Mouse (Mus musculus) urinary bladder, postnatal 10 days (tissue): ENCODE data around the gene Pgbd5.

Source experiments
- DNase-seq: peaks from one replicate; pipeline ENCODE4 v3.0.0; 2022; ENCODE audit warnings: low spot score

The Pgbd5 gene

GRCm38 (mm10) chr8:124439558-124439957, at the start of gene Pgbd5:
TSS of gene Pgbd5 (minus strand) at chr8:124439658.
- DNase-seq = no peak

GRCm38 (mm10) chr8:124483356-124484115, 44.1 kb upstream of the Pgbd5 start:
- DNase-seq = no peak

- DNase-seq = no peak
Measured at GRCm38 (mm10) chr8:124482790-124483189, 43.3 kb upstream of the Pgbd5 start.

- DNase-seq = no peak
Measured at GRCm38 (mm10) chr8:124480321-124480720, 40.9 kb upstream of the Pgbd5 start.

DNA sequence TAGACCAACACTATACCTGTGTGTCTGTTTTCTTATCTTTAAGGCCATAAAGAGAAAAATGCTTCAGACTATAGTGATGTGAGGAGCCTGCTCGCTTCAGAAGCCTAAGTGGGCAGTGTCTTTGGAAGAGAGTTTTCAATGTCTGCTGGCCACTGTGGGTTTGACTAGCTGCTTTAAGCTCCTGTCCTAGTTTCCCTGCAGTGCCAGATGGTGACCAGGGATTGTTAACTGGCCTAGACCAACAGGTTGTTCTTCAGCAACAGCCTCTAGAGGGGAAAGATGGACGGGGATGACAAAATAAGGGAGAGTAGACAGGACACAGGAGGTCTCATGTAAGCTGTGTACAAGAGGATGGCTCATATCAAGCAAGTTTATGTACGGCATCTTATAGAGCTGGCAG, 39.8 kb upstream of the Pgbd5 start:
- DNase-seq = no peak

DNA sequence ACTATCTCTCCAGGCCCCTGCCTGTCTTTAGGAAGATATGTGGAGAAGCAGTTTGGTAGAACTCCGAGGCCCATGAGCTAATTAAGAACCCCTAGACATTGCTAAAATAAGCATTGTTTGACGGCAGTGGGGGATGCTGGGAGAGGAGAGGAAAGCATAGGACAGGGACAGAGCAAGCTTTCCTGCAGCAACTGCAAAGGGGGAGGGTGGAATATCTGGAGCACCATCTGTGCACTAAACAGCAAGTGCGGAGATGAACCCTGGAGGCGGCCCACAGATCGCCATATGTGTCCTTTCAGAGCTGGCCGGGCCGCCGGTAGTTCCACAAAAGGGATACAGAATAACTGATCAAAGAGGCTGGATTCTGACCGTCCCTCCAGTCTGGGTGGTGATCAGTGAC, 37.2 kb upstream of the Pgbd5 start:
- DNase-seq = no peak

DNA sequence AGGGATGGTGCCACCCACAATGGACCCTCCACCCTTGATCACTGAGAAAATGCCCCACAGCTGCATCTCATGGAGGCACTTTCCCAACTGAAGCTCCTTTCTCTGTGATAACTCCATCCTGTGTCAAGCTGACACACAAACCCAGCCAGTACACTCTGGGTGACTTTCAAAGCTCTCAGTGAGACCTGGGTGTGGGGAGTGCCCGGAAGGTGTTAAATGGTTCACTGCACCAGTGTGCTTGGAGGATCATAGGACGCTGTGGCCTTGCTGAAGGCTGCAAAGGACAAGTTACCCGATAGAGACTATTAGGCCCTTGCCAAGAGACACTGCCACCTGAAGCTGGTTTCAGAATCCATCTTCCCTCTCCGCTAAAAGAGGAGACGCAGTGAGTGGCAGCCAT, 36.2 kb upstream of the Pgbd5 start:
- DNase-seq = no peak

DNA sequence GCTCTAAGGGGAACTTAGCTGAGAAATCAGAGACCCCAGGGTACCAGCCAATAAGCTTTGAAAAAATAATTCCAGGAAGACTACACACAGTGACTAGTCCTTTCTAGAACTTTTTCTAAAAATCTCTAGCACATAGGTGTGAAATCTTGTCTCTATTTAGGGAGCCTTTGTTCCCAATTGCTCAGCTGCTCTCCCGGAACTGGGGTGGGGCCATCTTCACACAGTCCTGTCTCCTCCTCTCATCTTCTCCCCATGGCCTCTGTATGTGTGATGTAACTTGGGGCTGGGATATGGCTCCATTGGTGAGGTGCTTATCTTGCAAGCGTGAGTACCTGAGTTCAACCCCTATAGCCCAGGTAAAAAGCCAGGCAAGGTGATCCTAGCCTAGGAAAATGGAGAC, 25.2 kb upstream of the Pgbd5 start:
- no peak for DNase-seq

GRCm38 (mm10) chr8:124463111-124463510, 23.7 kb upstream of the Pgbd5 start:
- DNase-seq = no peak

DNA sequence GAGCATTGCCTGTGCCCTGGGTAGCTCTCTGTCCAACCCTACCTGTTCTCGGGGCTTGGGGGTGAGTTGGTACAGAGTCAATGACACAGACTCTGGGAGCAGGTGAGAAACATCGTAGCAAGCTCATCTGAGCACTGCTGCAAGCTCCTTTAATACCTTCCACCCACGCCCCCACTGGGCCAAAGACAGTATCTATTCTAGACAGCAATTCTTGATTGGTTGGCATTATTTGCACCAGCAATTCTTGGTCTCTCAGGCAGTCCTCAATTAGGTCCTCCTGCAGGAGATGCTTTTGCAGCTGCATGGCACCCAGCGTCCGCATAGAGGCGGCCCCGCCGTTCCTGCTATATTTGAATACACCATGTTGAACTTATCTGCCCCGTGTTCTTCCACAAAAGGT, 22.7 kb upstream of the Pgbd5 start:
- DNase-seq = no peak

DNA sequence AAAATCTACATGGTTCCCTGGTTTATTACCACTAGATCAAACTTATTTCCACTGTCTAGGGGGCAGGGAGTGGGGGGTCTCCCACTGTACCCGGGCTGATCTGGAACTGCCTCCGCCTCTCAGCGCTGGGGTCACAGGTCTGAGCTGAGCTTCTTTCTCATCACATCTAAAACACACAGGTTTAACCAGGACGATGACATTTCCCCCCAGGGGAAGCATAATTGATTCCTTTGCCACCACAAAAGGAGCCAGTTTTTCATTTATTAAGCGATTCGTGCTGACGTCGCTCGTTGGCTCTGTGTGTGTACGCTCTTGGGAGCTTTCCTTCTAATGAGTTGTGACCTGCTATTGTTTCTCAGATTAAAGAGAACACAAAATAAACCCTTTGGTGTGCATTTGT, 21.6 kb upstream of the Pgbd5 start:
- no peak for DNase-seq

DNA sequence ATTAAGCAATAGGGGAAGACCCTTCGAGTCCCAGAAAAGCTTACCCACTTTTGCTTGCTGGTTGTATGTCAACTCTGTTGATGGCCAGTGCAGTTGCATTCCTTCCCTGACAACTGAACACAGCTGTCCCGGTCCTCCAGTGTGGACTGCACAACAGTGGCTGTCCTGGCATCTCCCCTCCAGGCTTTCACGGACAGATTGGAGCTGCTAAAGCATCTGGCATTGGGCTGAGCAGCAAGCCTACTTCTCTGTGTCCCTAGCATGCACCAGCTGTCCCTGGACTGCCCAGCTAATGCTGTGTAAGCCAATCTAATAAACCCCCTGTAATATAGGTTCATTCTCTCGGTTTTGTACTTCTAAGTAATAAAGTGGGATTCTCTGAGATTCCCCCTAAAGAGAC, 21.2 kb upstream of the Pgbd5 start:
- DNase-seq = no peak

DNA sequence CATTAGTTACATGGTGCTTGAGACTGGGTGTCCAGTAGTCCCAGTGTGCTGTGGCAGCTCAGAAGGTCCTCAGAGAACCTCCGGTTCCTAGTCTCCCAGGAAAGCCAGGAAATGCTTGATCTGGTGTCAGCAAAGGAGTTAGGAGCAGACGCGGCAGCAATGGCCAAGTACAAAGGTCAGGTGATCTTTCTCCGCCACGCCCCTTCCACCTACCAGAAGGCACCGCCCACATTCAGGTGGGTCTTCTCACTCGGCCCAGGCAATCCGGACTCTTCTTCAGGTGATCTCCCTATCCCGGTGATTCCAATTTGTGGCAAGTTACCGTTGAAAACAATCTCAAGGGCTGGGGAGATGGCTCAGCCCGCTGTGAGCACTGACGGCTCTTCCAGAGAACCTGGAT, 20.2 kb upstream of the Pgbd5 start:
- no peak for DNase-seq

DNA sequence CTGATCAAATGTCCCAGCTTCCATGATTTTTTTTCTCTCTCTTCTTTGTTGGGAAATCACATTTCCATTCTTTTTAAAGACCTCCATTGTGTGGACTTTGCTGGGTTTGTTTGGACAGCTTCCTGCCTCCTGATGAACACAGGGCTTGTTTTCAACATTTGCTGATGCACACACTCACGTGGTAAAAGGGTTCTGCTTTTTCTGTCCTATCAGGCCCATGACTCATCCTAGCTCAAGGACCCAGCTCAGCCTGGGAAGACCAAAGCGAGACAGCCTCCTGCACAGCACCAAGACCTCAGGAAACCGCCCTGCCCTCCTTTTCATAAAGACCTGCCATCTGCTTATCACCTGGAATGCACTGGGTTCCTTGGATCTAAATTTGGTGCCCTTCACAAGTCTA, 15.9 kb upstream of the Pgbd5 start:
- no peak for DNase-seq

DNA sequence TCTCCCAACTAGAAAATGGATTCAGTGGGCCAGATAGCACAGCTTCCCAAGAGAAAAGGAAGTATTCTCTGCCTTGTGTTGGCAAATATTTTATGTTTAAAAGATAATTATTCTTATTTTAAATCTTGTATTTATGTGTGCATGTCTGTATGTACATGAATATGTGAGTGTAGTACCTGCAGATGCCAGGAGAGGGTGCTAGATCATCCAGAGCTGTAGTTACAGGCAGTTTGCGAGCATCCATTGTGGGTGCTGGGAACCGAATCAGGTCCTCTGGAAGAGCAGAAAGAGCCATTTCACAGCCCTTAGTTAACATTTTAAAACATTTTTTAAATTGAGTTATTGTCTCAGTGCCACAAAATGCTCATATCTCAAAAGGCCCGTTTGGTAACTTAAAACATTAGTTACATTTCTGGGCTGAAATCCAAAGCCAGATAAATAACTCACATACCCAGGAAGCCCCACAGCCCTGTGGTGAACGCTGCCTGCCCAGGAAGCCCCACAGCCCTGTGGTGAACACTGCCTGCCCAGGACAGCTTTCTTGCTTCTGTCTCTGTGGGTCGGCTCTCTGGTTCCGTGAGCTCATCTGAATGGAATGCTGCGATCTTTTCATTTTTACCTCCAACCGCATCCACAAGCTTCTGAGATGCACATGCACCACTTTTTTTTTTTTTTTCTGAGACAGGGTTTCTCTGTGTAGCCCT, 10.9 kb upstream of the Pgbd5 start:
- no peak for DNase-seq

DNA sequence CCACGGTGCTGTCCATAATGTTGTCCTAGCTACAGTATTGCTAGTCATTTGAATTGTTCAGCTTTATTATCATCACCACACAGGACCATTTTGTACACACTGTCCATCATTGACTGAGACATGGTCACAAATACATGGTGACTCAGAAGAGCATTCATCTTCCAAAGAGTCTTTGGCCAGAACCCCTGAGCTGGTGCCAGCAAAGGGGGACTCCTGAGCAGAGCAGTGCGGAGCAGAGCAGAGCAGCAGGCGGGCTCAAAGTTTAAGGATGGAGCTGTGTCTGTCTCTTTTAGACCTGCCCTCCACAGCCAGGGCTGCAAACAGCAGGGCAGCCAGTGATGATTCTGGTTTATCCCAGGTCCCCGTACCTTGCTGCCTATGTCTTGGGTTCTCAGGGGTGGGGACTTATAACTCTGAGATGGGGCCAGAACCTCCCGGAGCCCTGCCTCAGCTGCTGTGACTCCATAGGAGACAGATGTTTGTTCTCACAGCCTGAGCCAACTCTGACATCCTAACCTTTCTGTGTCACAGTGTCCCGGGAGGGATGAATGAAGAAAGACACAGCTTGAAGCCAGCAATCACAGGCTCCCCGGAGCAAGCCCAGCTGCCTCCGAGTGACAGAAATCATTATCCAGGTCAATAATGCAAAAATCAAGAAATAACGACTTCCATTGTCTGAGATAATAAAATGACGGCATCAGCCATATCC, 9.7 kb upstream of the Pgbd5 start:
- no peak for DNase-seq

DNA sequence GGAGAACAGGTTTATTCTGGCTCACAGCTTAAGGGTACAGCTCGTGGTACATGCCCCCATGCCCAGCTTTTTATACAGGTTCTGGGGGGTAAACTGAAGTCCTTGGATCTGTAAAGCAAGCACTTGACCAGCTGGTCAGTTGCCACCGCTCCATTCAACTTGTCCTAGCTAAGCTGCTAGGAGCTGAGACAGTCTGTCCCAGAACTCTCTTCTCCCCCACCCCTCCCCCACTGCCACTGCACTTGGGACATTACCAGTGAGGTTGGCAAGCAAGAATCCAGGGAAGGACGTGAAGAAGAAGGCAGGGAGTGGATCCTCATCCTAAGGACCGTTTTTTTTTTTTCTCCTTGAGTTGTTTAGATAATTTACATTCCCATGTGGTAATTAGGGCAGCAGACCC, 2.7 kb downstream of the Pgbd5 start:
- DNase-seq = no peak

- DNase-seq = no peak
Measured at GRCm38 (mm10) chr8:124435707-124436243, 3.7 kb downstream of the Pgbd5 start.

DNA sequence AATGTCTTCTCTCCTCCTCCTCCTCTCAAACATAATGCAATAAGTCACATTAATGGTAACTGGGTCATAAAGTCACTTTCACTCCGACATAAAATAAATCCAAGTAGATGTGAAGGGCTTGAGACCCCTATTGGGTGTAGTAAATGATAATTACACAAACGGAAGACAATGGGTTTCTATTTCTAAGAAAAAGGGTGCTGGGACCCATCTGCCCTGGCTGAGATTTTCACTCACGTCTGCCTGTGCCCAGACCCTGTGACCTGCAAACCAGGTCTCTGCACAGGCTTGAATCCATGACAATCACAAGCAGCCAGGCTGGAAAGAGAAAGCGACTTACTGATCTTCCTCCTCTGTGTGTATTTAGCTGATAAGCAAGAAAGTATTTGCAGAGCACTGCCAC, 4.3 kb downstream of the Pgbd5 start:
- DNase-seq = no peak

DNA sequence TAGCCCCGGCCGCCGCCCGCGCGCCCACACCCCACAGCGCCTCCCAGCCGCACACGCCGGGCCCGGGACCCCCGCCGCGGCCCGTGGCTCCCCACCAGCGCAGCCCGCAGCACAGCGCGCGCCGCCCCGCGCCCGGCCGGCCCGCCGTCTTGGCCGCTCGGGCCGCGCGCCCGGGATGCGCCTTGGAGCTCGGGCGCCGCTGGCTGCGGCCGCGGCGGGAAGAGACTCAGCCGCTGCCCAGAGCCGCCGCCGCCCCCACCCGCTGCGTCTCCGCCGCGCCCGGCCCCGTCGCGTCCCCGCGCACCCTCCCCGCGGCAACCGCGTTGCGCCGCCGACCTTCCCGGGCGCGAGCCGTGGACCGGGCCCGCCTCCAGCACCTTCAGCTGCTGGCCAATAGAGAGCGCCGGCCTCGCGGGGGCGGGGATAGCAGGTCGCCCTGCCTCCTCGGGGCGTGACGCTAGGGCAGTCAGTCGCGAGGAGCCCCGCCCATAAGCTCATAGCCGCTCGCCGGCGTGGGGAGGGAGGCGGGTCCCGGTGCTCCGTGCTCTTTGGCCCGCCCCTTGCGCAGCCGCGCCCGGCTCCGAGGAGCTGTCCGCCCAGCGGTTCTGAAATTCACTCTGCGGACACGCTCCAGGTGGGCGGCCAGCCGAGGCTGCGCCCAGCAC, 5.2 kb downstream of the Pgbd5 start:
- peak; percentile 90 for DNase-seq

- no peak for DNase-seq
Measured at GRCm38 (mm10) chr8:124433451-124434125, 5.9 kb downstream of the Pgbd5 start.

- no peak for DNase-seq
Measured at GRCm38 (mm10) chr8:124430881-124431280, 8.6 kb downstream of the Pgbd5 start.
